Mouse (Mus musculus): ENCODE data around the gene Ptprc. TPM values are rescaled to one million over a fixed set of nuclear protein-coding genes. Genes with fewer than 3 reads are reported as not detected.

Gene Ptprc
- polyA plus RNA-seq (2015; fragmentation: Nextera tagmentation; extraction: Ambion mirVana), result 2.6 and 12.9 TPM in 2 replicates

DNA sequence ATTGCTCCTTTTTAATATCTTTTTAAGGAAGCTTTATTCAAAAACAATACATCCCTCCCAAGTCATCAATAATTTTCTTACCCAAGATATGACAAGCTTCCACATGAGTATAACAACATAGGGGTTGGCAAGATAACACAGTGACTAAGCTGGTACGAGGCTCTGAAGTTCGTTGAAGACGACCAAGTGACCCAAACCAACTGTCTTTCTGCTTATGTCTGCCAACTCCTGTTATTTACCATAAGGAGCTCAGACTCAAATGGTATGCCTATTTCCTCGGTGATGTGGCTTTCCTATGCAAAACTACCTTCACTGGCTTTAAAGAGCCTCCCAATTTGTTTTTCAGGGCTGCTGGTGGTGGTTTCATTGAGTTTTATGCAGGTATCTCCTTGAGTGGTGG, at the start of gene Ptprc:
TSS of gene Ptprc (minus strand) at position 215 of the 400 bp plus-strand sequence.
- Histone ChIP-seq H3K9ac (no peak within 1 kb of the TSS), H3K27me3 (no peaks in the 10 kb centered on the region), H3K4me2 (no peak within 1 kb of the TSS), H3K27ac (no peak within 1 kb of the TSS), H3K9me3 (replicated peaks) (no peaks in the 10 kb centered on the region), H3K4me3 (peak within 1 kb of the TSS; percentile 18; the same call in 1 of the 2 replicates), H3K4me1 (replicated peaks) (no peaks in the 10 kb centered on the region), H3K36me3 (no peaks in the 10 kb centered on the region)
- ATAC-seq (replicated peaks; ENCODE audit: insufficient number of reproducible peaks, insufficient read depth, low FRiP score, low read depth), result no peak
- 61% methylated on average over 4 of the region's 4 CpGs for WGBS

DNA sequence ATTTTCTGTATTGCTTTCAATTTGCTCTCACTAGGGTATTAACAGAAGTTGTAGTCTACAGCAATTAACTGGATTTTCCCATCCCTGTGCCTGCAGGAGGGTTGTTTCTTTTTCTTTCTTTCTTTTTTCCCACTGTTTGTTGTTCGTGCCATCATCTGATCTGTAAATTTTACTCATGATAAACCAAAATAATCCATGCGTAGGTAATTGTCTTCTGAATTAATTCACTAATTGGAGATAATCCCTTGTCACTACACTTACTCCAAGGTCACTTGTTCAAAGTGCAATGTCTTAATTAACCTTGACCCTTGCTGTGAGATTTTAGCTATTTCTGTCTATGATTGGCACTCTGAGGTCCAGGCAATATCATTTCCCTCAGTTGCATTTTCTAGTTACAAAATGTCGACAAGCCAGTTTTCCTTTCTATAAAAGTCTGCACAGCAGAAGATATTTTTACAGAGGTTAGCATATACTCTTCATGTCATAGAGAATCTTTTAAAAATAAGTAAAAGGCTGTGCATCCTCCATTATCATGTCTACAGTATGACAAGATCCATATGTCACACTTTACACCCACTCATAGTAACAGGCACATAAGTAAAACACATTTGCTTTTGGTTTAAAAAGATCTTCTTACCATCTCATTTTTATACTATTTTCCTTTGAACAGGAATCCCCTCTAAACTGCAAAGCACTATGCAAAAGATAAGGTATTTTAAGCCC, 39.4 kb upstream of the Ptprc start:
- Histone ChIP-seq H3K4me2 (no peak overlapping the region), H3K4me1 (replicated peaks) (no peaks in the 10 kb centered on the region), H3K27ac (no peak overlapping the region), H3K36me3 (no peaks in the 10 kb centered on the region), H3K9me3 (replicated peaks) (no peaks in the 10 kb centered on the region), H3K9ac (no peak overlapping the region), H3K4me3 (no peak overlapping the region), H3K27me3 (no peaks in the 10 kb centered on the region)
- no peak for ATAC-seq (replicated peaks; ENCODE audit: insufficient number of reproducible peaks, insufficient read depth, low FRiP score, low read depth)
- 76% methylated on average over 3 of the region's 3 CpGs for WGBS

DNA sequence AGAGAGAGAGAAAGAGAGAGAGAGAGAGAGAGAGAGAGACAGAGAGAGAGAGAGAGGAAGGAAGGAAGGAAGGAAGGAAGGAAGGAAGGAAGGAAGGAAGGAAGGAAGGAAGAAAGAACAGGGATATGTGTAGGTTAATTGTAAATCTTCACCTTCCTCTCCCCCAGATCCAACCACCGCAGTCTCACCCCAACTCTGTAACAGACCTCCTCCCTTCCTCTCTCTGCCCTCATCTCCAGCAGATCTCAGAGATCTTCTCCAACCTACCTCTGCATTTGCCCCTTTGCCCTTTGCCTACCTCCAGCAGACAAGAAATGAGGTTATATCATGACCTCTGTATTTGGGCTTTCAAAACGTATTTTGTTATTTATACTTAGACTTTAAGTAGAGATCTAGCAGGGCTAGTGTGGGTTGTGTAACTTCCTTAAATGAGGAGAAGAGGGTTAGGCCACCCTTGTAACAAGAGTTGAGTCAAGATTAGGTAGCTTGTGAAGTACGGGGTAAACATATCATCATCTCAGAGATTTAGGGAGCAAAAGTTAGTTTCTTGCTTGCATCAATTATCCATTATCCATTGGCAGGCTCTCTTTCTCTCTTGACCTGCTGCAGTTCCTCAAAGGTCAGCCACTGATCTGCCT, 35.0 kb upstream of the Ptprc start:
- Histone ChIP-seq H3K4me2 (no peak overlapping the region), H3K36me3 (no peaks in the 10 kb centered on the region), H3K4me1 (replicated peaks) (no peaks in the 10 kb centered on the region), H3K27me3 (no peaks in the 10 kb centered on the region), H3K4me3 (no peak overlapping the region), H3K9ac (no peak overlapping the region), H3K9me3 (replicated peaks) (no peaks in the 10 kb centered on the region), H3K27ac (no peak overlapping the region)
- ATAC-seq (replicated peaks; ENCODE audit: insufficient number of reproducible peaks, insufficient read depth, low FRiP score, low read depth), result no peak
- 69% methylated on average over 3 of the region's 3 CpGs for WGBS

DNA sequence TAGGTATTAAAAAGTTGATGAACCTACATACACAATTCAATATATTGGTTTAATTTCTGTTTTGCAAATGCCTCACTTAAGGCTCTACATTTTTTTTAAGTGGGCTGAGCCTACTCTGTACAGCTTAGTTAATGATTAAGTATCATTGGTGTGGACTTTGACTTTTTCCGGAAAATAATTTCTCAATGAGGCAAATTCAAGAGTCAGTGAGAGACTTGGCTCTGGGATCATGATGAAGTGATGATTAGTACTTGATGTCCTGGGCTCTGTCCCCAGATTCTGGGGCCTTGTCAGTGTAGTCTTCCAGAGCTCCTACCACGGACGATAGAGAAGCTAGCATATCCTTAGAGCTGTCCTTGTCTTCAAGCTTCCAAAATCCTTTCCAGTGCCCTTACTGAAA, 34.2 kb upstream of the Ptprc start:
- H3K4me2 ChIP-seq, result no peak overlapping the region
- H3K4me3 ChIP-seq, result no peak overlapping the region
- WGBS, result 62% methylated on average over 3 of the region's 3 CpGs
- no peaks in the 10 kb centered on the region for H3K4me1 ChIP-seq (replicated peaks)
- no peaks in the 10 kb centered on the region for H3K9me3 ChIP-seq (replicated peaks)
- no peaks in the 10 kb centered on the region for H3K36me3 ChIP-seq
- ATAC-seq (replicated peaks; ENCODE audit: insufficient number of reproducible peaks, insufficient read depth, low FRiP score, low read depth), result no peak
- no peaks in the 10 kb centered on the region for H3K27me3 ChIP-seq
- no peak overlapping the region for H3K27ac ChIP-seq
- no peak overlapping the region for H3K9ac ChIP-seq

DNA sequence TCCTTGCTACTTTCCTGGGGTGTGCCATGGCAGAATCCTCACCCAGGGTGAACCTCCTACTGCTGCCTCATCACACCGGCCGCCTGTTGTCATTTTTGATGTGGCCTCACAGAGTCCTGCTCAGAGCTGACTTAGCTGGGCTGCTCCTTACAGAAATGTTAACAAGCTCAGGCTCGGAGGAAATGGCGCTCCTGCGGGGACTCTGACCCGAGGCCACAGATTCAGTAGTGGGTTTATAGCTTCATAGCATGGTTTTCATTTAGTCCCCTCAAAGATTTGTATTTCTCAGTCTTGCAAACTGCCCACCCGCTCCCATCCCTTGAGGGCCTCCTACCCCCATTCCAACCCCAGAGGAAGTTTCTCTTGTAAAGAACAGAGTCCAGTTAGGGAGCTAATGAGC, 30.5 kb upstream of the Ptprc start:
- Histone ChIP-seq H3K27me3 (no peaks in the 10 kb centered on the region), H3K4me2 (no peak overlapping the region), H3K9me3 (replicated peaks) (no peaks in the 10 kb centered on the region), H3K4me1 (replicated peaks) (no peaks in the 10 kb centered on the region), H3K27ac (no peak overlapping the region), H3K9ac (no peak overlapping the region), H3K4me3 (no peak overlapping the region), H3K36me3 (no peaks in the 10 kb centered on the region)
- WGBS, result 63% methylated on average over 7 of the region's 7 CpGs
- no peak for ATAC-seq (replicated peaks; ENCODE audit: insufficient number of reproducible peaks, insufficient read depth, low FRiP score, low read depth)

DNA sequence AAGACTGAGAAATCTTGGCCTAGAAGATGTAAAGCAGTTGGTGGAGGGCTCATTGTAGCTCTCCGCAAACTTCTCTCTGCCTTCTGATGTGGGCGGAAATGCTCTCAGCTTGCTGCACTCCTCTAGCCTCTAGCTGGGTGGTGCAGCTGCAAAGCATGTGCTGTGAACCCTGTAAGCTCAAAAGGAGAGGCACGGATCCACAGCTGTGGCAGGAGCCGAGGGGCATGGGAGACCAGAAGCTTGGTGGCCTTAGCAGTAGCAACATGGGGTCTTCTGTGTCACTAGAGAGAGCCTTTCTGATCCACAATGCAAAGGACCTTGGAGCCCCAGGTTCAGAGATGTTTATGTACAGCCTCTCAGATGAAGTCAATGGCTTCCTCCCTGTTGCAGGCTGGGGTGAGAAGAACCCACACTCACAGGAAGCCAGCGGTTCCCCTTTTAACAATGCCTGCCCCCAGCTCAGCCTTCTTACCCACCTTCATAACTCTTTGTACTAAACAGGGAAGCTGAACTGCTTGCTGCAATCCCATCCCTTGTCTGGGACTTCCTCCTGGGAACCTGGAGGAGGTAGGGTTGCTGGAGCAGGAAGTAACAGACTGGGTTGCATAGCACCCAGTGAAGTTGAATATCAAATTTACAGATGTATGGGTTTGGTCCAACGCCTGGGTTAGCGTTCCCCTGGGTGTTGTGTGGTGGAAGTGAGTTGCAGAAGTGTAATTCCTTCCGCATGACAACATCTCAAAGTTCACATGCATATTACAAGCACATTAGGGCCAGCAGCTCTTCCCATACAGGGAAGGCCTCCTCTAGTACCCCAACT, 16.4 kb upstream of the Ptprc start:
- ATAC-seq (replicated peaks; ENCODE audit: insufficient number of reproducible peaks, insufficient read depth, low FRiP score, low read depth), result peak; percentile 27; the same call in 1 of the 2 replicates
- Histone ChIP-seq H3K9ac (no peak overlapping the region), H3K27ac (0 out of 2 replicates have a peak overlapping the region, but pooled peaks have one; percentile 23), H3K4me1 (replicated peaks) (peaks cover 4% of the 10 kb centered on the region; the same call in 1 of the 2 replicates), H3K27me3 (no peaks in the 10 kb centered on the region), H3K4me3 (no peak overlapping the region), H3K4me2 (peak overlapping the region; percentile 18; the same call in 1 of the 2 replicates), H3K36me3 (no peaks in the 10 kb centered on the region), H3K9me3 (replicated peaks) (no peaks in the 10 kb centered on the region)
- 54% methylated on average over 8 of the region's 8 CpGs for WGBS

DNA sequence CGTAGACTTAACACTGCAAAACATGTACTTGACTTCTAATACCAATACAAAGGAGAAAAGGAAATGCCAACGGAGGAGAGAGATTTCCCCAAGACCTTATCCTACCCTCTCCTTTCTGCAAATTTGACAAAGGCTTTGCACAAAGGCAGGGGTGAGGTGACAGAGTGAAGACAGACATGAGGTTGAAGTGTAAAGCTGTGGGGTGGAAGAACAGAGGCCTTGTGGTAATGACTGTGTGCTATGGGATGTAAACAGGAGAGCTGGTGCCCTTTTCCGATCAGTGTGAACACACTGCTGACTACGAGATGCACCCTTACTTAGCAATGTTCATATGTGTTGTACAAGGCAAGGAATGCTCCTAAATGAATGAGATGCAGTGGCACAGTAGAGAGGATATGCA, 12.6 kb upstream of the Ptprc start:
- H3K4me2 ChIP-seq, result no peak overlapping the region
- no peaks in the 10 kb centered on the region for H3K36me3 ChIP-seq
- H3K27me3 ChIP-seq, result no peaks in the 10 kb centered on the region
- H3K9me3 ChIP-seq (replicated peaks), result no peaks in the 10 kb centered on the region
- no peak overlapping the region for H3K27ac ChIP-seq
- H3K4me1 ChIP-seq (replicated peaks), result peaks cover 4% of the 10 kb centered on the region; the same call in 1 of the 2 replicates
- no peak for ATAC-seq (replicated peaks; ENCODE audit: insufficient number of reproducible peaks, insufficient read depth, low FRiP score, low read depth)
- no peak overlapping the region for H3K9ac ChIP-seq
- 77% methylated on average over 4 of the region's 4 CpGs for WGBS
- no peak overlapping the region for H3K4me3 ChIP-seq

DNA sequence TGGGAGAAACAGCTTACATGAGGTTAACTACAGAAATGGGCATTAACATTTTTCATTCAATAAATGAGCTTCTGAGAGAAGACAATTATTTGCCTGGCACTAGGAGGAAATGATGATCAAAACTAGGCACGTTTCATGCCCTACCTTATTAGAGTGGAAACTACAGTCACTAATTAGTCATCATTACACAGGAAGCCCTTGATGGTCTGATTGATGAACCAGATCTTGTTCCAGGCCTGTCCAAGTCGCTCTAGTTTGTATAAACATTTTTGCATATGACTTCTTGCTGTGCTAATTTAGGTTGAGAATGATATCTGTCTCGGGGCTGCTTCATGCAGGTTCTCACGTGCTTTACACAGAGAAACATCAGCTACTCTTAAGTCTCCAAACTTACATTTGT, 10.4 kb upstream of the Ptprc start:
- Histone ChIP-seq H3K4me2 (no peak overlapping the region), H3K4me3 (no peak overlapping the region), H3K36me3 (no peaks in the 10 kb centered on the region), H3K4me1 (replicated peaks) (no peaks in the 10 kb centered on the region), H3K27ac (no peak overlapping the region), H3K27me3 (no peaks in the 10 kb centered on the region), H3K9me3 (replicated peaks) (no peaks in the 10 kb centered on the region), H3K9ac (no peak overlapping the region)
- ATAC-seq (replicated peaks; ENCODE audit: insufficient number of reproducible peaks, insufficient read depth, low FRiP score, low read depth), result no peak
- WGBS, result 66% methylated on average over 4 of the region's 4 CpGs

DNA sequence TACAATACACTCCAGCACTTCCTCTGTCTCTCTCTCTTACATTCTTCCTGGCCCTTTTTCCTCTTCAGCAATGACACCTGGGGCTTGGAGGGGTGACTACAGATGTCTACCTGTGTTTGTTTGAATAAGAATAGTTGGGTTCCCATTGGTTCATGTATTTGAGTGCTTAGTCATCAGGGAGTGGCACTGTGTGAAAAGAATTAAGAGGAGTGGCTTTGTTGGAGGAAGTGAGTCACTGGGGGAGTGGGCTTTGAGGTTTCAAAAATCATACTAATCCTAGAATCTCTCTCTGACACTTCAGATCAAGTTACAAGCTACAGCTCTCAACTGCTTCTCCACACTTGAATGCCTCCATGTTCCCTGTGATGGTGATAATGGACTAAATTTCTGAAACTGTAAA, 4.6 kb upstream of the Ptprc start:
- no peaks in the 10 kb centered on the region for H3K36me3 ChIP-seq
- no peak overlapping the region for H3K4me2 ChIP-seq
- no peaks in the 10 kb centered on the region for H3K4me1 ChIP-seq (replicated peaks)
- no peak overlapping the region for H3K4me3 ChIP-seq
- no peaks in the 10 kb centered on the region for H3K27me3 ChIP-seq
- H3K27ac ChIP-seq, result no peak overlapping the region
- H3K9ac ChIP-seq, result no peak overlapping the region
- no peak for ATAC-seq (replicated peaks; ENCODE audit: insufficient number of reproducible peaks, insufficient read depth, low FRiP score, low read depth)
- no peaks in the 10 kb centered on the region for H3K9me3 ChIP-seq (replicated peaks)

DNA sequence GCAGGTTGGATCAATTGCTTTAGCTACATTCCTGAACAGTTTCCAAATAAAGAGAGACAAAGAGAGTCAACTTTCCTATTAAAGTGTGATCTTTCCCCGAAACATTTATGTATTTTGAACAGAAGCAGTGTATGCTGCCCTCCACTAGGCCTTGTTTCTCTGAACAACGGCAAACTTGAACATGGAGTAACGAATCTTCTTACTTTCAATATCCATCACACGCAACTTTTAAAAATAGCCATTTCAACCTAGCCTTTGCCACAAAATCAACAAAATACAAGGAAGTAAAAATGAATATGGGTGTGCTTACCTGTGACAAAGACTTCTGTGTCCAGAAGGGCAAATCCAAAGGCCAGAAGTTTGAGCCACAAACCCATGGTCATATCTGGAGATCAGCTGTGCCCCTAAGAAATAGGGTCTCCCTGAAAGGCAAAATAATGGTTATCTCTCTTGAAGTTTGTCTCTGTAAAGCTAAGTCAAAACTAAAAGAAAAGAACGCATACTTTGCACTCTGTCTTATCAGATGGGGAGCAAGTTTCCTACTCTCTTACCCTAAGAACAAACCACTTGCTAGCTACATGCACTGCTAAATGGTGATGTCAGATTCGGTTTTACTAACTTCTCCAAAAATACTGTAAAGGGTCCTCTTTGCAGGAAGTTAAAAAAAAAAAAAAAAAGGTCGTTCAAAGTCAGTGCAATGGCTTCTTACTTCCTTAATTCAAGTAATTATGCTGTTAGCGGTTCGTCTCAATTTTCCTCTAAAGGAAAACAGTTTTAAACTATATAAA, 609 bp downstream of the Ptprc start:
- 74% methylated on average over 9 of the region's 9 CpGs for WGBS
- Histone ChIP-seq H3K36me3 (no peaks in the 10 kb centered on the region), H3K4me3 (peak overlapping the region; percentile 18; the same call in 1 of the 2 replicates), H3K27ac (no peak overlapping the region), H3K9ac (no peak overlapping the region), H3K9me3 (replicated peaks) (no peaks in the 10 kb centered on the region), H3K4me2 (no peak overlapping the region), H3K4me1 (replicated peaks) (no peaks in the 10 kb centered on the region), H3K27me3 (no peaks in the 10 kb centered on the region)
- ATAC-seq (replicated peaks; ENCODE audit: insufficient number of reproducible peaks, insufficient read depth, low FRiP score, low read depth), result no peak

DNA sequence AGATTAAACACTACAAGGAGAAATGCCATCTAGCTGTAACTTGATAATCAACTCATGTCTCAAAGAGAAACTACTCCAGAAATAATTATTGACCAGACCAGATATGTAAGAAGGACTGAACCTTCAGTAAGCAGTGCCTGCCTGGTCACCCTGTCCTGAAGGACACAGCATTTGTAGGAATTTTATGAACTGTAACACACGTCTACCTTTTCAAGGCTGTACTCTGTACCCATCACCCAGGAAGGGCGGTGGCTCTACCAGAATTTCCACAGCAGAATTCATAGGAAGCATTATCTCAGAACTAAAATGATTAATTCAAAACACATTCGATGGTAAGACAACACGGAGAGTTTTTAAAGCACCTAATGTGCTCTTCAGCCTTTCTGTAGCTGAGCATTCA, 1.4 kb downstream of the Ptprc start:
- ATAC-seq (replicated peaks; ENCODE audit: insufficient number of reproducible peaks, insufficient read depth, low FRiP score, low read depth), result no peak
- H3K4me3 ChIP-seq, result peak overlapping the region; percentile 18; the same call in 1 of the 2 replicates
- 75% methylated on average over 4 of the region's 4 CpGs for WGBS
- H3K4me1 ChIP-seq (replicated peaks), result no peaks in the 10 kb centered on the region
- H3K9ac ChIP-seq, result no peak overlapping the region
- no peak overlapping the region for H3K4me2 ChIP-seq
- H3K36me3 ChIP-seq, result no peaks in the 10 kb centered on the region
- H3K27ac ChIP-seq, result no peak overlapping the region
- H3K27me3 ChIP-seq, result no peaks in the 10 kb centered on the region
- H3K9me3 ChIP-seq (replicated peaks), result no peaks in the 10 kb centered on the region
